Mouse (Mus musculus) CH12.LX (cell line): ENCODE results near the gene Olfr651. TPM values are rescaled to one million over a fixed set of nuclear protein-coding genes. Genes with fewer than 3 reads are reported as not detected.
A peak's percentile ranks its signal among the peaks of the same experiment; 100 is the strongest.

Experiments used
- DNase-seq: peaks from one replicate; pipeline ENCODE4 v3.0.0-alpha.2; 2013; ENCODE audit errors: extremely low read depth
- H3K27ac ChIP-seq: 2 replicates; pipeline ENCODE4 v1.5.1; 2012; ENCODE audit warnings: low read depth, mild to moderate bottlenecking, control low read depth, moderate library complexity; ENCODE audit not compliant: insufficient read depth
- H3K27me3 ChIP-seq: replicated peaks from 2 replicates; pipeline ENCODE3; 2012; ENCODE audit warnings: inconsistent platforms
- H3K36me3 ChIP-seq, 2 experiments: replicated peaks in 1 of 2; 2 replicates each; pipeline versions ENCODE3 to v1.6.1; 2012; ENCODE audit warnings: inconsistent platforms in 1 of 2, low read length in 1 of 2, mild to moderate bottlenecking in 1 of 2, mixed read lengths in 1 of 2, moderate library complexity in 1 of 2; ENCODE audit not compliant: control insufficient read depth in 1 of 2, insufficient read depth in 1 of 2
- H3K4me1 ChIP-seq, 2 experiments: 2 replicates each; pipeline ENCODE4 v1.6.1; 2012; ENCODE audit warnings: inconsistent platforms in 1 of 2, moderate library complexity in 1 of 2; ENCODE audit not compliant: insufficient read depth in 2 of 2, control insufficient read depth in 1 of 2
- H3K4me2 ChIP-seq: 2 replicates; pipeline ENCODE4 v1.6.1; 2012; ENCODE audit warnings: low read depth, mild to moderate bottlenecking, control low read depth; ENCODE audit not compliant: poor library complexity, insufficient read depth, severe bottlenecking
- H3K4me3 ChIP-seq, 3 experiments: fragments of 150-350 bp in 1 of 3; sonication (generic) in 1 of 3; replicated peaks in 1 of 3; 2 replicates each; pipeline versions ENCODE3 to v1.5.1; 2011 to 2012; ENCODE audit warnings: low read depth in 2 of 3, low read length in 2 of 3, mild to moderate bottlenecking in 2 of 3, moderate library complexity in 2 of 3, control low read depth in 1 of 3, improper control_type of control experiment in 1 of 3, inconsistent platforms in 1 of 3, mixed read lengths in 1 of 3; ENCODE audit not compliant: poor library complexity in 1 of 3
- H3K79me2 ChIP-seq: replicated peaks from 2 replicates; pipeline ENCODE4 v1.6.1; 2012; ENCODE audit warnings: mild to moderate bottlenecking, moderate library complexity; ENCODE audit not compliant: control insufficient read depth, poor library complexity, insufficient read depth, severe bottlenecking; ENCODE audit errors: extremely low read depth
- H3K9ac ChIP-seq: 2 replicates; pipeline ENCODE4 v1.6.1; 2012; ENCODE audit warnings: low read depth, mild to moderate bottlenecking, control low read depth, moderate library complexity; ENCODE audit not compliant: insufficient read depth
- H3K9me3 ChIP-seq: replicated peaks from 2 replicates; pipeline ENCODE3; 2012; ENCODE audit warnings: low read length, inconsistent platforms, mixed read lengths
- BHLHE40 ChIP-seq: IDR thresholded peaks from 2 replicates; pipeline ENCODE4 v1.6.1; 2011; ENCODE audit warnings: mild to moderate bottlenecking, low read depth, low read length, improper control_type of control experiment
- CTCF ChIP-seq, 2 experiments: IDR thresholded peaks in 1 of 2; conservative IDR thresholded peaks in 1 of 2; 2 replicates each; pipeline ENCODE4 v1.5.1; 2011 to 2012; ENCODE audit warnings: low read depth in 2 of 2, low read length in 2 of 2, improper control_type of control experiment in 1 of 2, inconsistent platforms in 1 of 2, mild to moderate bottlenecking in 1 of 2, moderate library complexity in 1 of 2
- E2F4 ChIP-seq: IDR thresholded peaks from 2 replicates; pipeline ENCODE4 v1.6.1; 2011; ENCODE audit warnings: low read depth, low read length, improper control_type of control experiment; ENCODE audit not compliant: insufficient replicate concordance
- ELF1 ChIP-seq: IDR thresholded peaks from 2 replicates; pipeline ENCODE4 v1.6.1; 2014; ENCODE audit warnings: low read depth, mild to moderate bottlenecking, inconsistent platforms, low read length, improper control_type of control experiment
- ETS1 ChIP-seq: conservative IDR thresholded peaks from 2 replicates; pipeline ENCODE4 v1.6.1; 2012; ENCODE audit warnings: low read depth, mild to moderate bottlenecking, inconsistent platforms, low read length, improper control_type of control experiment, moderate library complexity
- MAX ChIP-seq: IDR thresholded peaks from 2 replicates; pipeline ENCODE4 v1.6.1; 2011; ENCODE audit warnings: low read length, improper control_type of control experiment
- MYC ChIP-seq: IDR thresholded peaks from 2 replicates; pipeline ENCODE4 v1.6.1; 2011; ENCODE audit warnings: low read depth, mild to moderate bottlenecking, improper control_type of control experiment, low read length
- PAX5 ChIP-seq: IDR thresholded peaks from 2 replicates; pipeline ENCODE4 v1.6.1; 2012; ENCODE audit warnings: low read length, inconsistent platforms, mixed read lengths
- POLR2A ChIP-seq: IDR thresholded peaks from 2 replicates; pipeline ENCODE4 v1.6.1; 2011; ENCODE audit warnings: low read depth, mild to moderate bottlenecking, improper control_type of control experiment, low read length
- RAD21 ChIP-seq: IDR thresholded peaks from 2 replicates; pipeline ENCODE4 v1.6.1; 2011; ENCODE audit warnings: low read depth, mild to moderate bottlenecking, low read length, improper control_type of control experiment, moderate library complexity
- SIN3A ChIP-seq: IDR thresholded peaks from 2 replicates; pipeline ENCODE4 v1.6.1; 2012; ENCODE audit warnings: low read length, improper control_type of control experiment, inconsistent platforms
- SMC3 ChIP-seq: IDR thresholded peaks from 2 replicates; pipeline ENCODE4 v1.6.1; 2011; ENCODE audit warnings: low read depth, low read length, improper control_type of control experiment
- TCF12 ChIP-seq: IDR thresholded peaks from 2 replicates; pipeline ENCODE4 v1.6.1; 2014; ENCODE audit warnings: low read depth, mild to moderate bottlenecking, inconsistent platforms, low read length, improper control_type of control experiment
- USF1 ChIP-seq: IDR thresholded peaks from 2 replicates; pipeline ENCODE4 v1.6.1; 2014; ENCODE audit warnings: low read depth, mild to moderate bottlenecking, inconsistent platforms, low read length, improper control_type of control experiment
- ZKSCAN1 ChIP-seq: IDR thresholded peaks from 2 replicates; pipeline ENCODE4 v1.6.1; 2012; ENCODE audit warnings: low read depth, inconsistent platforms, low read length, improper control_type of control experiment, borderline replicate concordance
- dilution Hi-C: fragments of 300-500 bp; cut with MboI; formaldehyde crosslinking; loops from 2 replicates; pipeline ENCODE4 v1.14.3; 2020; ENCODE audit warnings: low sequenced_read_pairs; ENCODE audit not compliant: extremely low pct_unique_long_range_greater_than_20kb, extremely low pct_ligation_motif_present
- in situ Hi-C: fragments of 300-500 bp; cut with MboI; formaldehyde crosslinking; loops from 3 replicates; pipeline ENCODE4 v1.14.3; 2019; ENCODE audit warnings: low sequenced_read_pairs, low pct_ligation_motif_present, low pct_unique_long_range_greater_than_20kb, mixed read lengths
- polyA plus RNA-seq: library from polyadenylated mRNA; unstranded; fragments of >175 nt; gene quantifications from 2 replicates; pipeline ENCODE4 v1.2.1, GENCODE M21; 2012; ENCODE audit warnings: low read depth; ENCODE audit not compliant: insufficient read length
- total RNA-seq, 2 experiments: library from RNA; depleted of rRNA; stranded (reverse); fragments of 300-350 nt in 1 of 2; fragments of >200 nt in 1 of 2; gene quantifications; 2 replicates each; pipeline ENCODE4 v1.2.3; 2012 to 2014

Olfr651 gene
- total and polyA plus RNA-seq, 3 experiments: not detected

DNA sequence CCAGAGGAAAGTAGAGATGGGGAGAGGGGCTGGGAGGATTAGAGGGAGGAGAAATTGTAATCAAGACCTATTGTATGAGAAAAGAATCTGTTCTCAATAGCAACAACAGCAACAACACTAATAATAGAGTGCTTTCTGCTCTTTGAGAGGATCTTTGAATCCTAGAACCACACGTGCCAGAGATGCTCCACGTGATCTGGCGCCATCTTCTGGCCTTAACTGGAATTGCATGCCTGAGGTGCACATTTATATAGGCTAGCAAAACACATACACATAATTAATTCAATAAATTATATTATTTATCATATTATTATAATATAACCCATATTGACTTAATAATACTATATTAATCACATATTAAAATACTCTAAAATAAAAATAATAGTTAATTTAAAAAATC is 53.2 kb downstream of the Olfr651 start:
- Histone ChIP-seq H3K9ac (no peak overlapping the region), H3K4me2 (no peak overlapping the region), H3K27ac (no peak overlapping the region), H3K27me3 (no peaks in the 10 kb centered on the region), H3K4me3 (no peak overlapping the region), H3K4me1 (no peaks in the 10 kb centered on the region), H3K9me3 (no peaks in the 10 kb centered on the region), H3K36me3 (no peaks in the 10 kb centered on the region), H3K79me2 (no peaks in the 10 kb centered on the region)
- dilution Hi-C loops: no loop called here
- peak; percentile 70 for DNase-seq
- TF ChIP-seq USF1 (no peak), POLR2A (no peak), MAX (peak; percentile 72), SMC3 (peak; percentile 75), ZKSCAN1 (no peak), MYC (peak; percentile 84), SIN3A (no peak), ETS1 (no peak), PAX5 (no peak), E2F4 (no peak), CTCF (conservative IDR thresholded peaks at IDR 0.05 in 1 of 2, IDR thresholded peaks at IDR 0.05 in 1 of 2; ENCODE audit: low read depth in 2 of 2, low read length in 2 of 2) (peak; percentile 82 to 96), TCF12 (no peak), RAD21 (peak; percentile 80), ELF1 (no peak), BHLHE40 (peak; percentile 98)
- TF ChIP-seq, all 38 proteins: peak for 6
- in situ Hi-C loops: no loop called here

Other genes starting within 250 kb of the Olfr651 start
- 11.3 and 14.6 TPM in 2 replicates for gene Trim12a, start 234.7 kb upstream of the Olfr651 start, total RNA-seq (2012; rRNA removed)
- 18.3 and 20.5 TPM in 2 replicates for gene Trim12a, start 234.7 kb upstream of the Olfr651 start, total RNA-seq (2014; rRNA removed)
- 33.4 and 36.6 TPM in 2 replicates for gene Trim12a, start 234.7 kb upstream of the Olfr651 start, polyA plus RNA-seq
- gene Trim34b, start 220.7 kb upstream of the Olfr651 start, total RNA-seq (2012; rRNA removed): not detected in 2 replicates
- 0.22 TPM in 1 of 2 replicates, not detected in the other for gene Trim34b, start 220.7 kb upstream of the Olfr651 start, total RNA-seq (2014; rRNA removed)
- not detected in 2 replicates for gene Trim34b, start 220.7 kb upstream of the Olfr651 start, polyA plus RNA-seq
- 8.1 and 9.9 TPM in 2 replicates for gene Trim12c, start 196.8 kb upstream of the Olfr651 start, total RNA-seq (2012; rRNA removed)
- gene Trim12c, start 196.8 kb upstream of the Olfr651 start, total RNA-seq (2014; rRNA removed): 17.7 and 19.1 TPM in 2 replicates
- 16.7 and 17.7 TPM in 2 replicates for gene Trim12c, start 196.8 kb upstream of the Olfr651 start, polyA plus RNA-seq
- gene Trim30b, start 180.2 kb upstream of the Olfr651 start, total RNA-seq (2012; rRNA removed): 0.97 and 1.1 TPM in 2 replicates
- gene Trim30b, start 180.2 kb upstream of the Olfr651 start, total RNA-seq (2014; rRNA removed): 4.4 and 5.6 TPM in 2 replicates
- 4.6 and 5.3 TPM in 2 replicates for gene Trim30b, start 180.2 kb upstream of the Olfr651 start, polyA plus RNA-seq
- gene Trim30c, start 149.3 kb upstream of the Olfr651 start, total RNA-seq (2012; rRNA removed): not detected in 2 replicates
- 0.12 TPM in 1 of 2 replicates, not detected in the other for gene Trim30c, start 149.3 kb upstream of the Olfr651 start, total RNA-seq (2014; rRNA removed)
- gene Trim30c, start 149.3 kb upstream of the Olfr651 start, polyA plus RNA-seq: 0.18 TPM in 1 of 2 replicates, not detected in the other
- gene Trim30a, start 84.9 kb upstream of the Olfr651 start, total RNA-seq (2012; rRNA removed): 14.1 and 17.1 TPM in 2 replicates
- gene Trim30a, start 84.9 kb upstream of the Olfr651 start, total RNA-seq (2014; rRNA removed): 41.6 and 48.3 TPM in 2 replicates
- gene Trim30a, start 84.9 kb upstream of the Olfr651 start, polyA plus RNA-seq: 35.2 and 36.7 TPM in 2 replicates
- gene Trim30d, start 42.3 kb upstream of the Olfr651 start, total RNA-seq (2012; rRNA removed): 7.8 and 8.3 TPM in 2 replicates
- 17.3 and 20.0 TPM in 2 replicates for gene Trim30d, start 42.3 kb upstream of the Olfr651 start, total RNA-seq (2014; rRNA removed)
- 15.4 and 15.6 TPM in 2 replicates for gene Trim30d, start 42.3 kb upstream of the Olfr651 start, polyA plus RNA-seq
- not detected in 2 replicates for gene Olfr652, start 10.8 kb downstream of the Olfr651 start, total RNA-seq (2012; rRNA removed)
- gene Olfr652, start 10.8 kb downstream of the Olfr651 start, total RNA-seq (2014; rRNA removed): not detected in 2 replicates
- gene Olfr652, start 10.8 kb downstream of the Olfr651 start, polyA plus RNA-seq: not detected in 2 replicates
- not detected in 2 replicates for gene Olfr653, start 27.2 kb downstream of the Olfr651 start, total RNA-seq (2012; rRNA removed)
- gene Olfr653, start 27.2 kb downstream of the Olfr651 start, total RNA-seq (2014; rRNA removed): not detected in 2 replicates
- not detected in 2 replicates for gene Olfr653, start 27.2 kb downstream of the Olfr651 start, polyA plus RNA-seq
- gene Olfr654, start 36.9 kb downstream of the Olfr651 start, total RNA-seq (2012; rRNA removed): not detected in 2 replicates
- gene Olfr654, start 36.9 kb downstream of the Olfr651 start, total RNA-seq (2014; rRNA removed): not detected in 2 replicates
- gene Olfr654, start 36.9 kb downstream of the Olfr651 start, polyA plus RNA-seq: not detected in 2 replicates
- not detected in 2 replicates for gene Olfr655, start 51.6 kb downstream of the Olfr651 start, total RNA-seq (2012; rRNA removed)
- not detected in 2 replicates for gene Olfr655, start 51.6 kb downstream of the Olfr651 start, total RNA-seq (2014; rRNA removed)
- gene Olfr655, start 51.6 kb downstream of the Olfr651 start, polyA plus RNA-seq: 0.76 and 0.80 TPM in 2 replicates
- not detected in 2 replicates for gene Olfr656, start 63.8 kb downstream of the Olfr651 start, total RNA-seq (2012; rRNA removed)
- gene Olfr656, start 63.8 kb downstream of the Olfr651 start, total RNA-seq (2014; rRNA removed): not detected in 2 replicates
- gene Olfr656, start 63.8 kb downstream of the Olfr651 start, polyA plus RNA-seq: not detected in 2 replicates
- not detected in 2 replicates for gene Olfr657, start 74.7 kb downstream of the Olfr651 start, total RNA-seq (2012; rRNA removed)
- gene Olfr657, start 74.7 kb downstream of the Olfr651 start, total RNA-seq (2014; rRNA removed): not detected in 2 replicates
- gene Olfr657, start 74.7 kb downstream of the Olfr651 start, polyA plus RNA-seq: not detected in 2 replicates
- gene Olfr658, start 97.2 kb downstream of the Olfr651 start, total RNA-seq (2012; rRNA removed): not detected in 2 replicates
- not detected in 2 replicates for gene Olfr658, start 97.2 kb downstream of the Olfr651 start, total RNA-seq (2014; rRNA removed)
- not detected in 2 replicates for gene Olfr658, start 97.2 kb downstream of the Olfr651 start, polyA plus RNA-seq
- not detected in 2 replicates for gene Olfr659, start 116.6 kb downstream of the Olfr651 start, total RNA-seq (2012; rRNA removed)
- gene Olfr659, start 116.6 kb downstream of the Olfr651 start, total RNA-seq (2014; rRNA removed): not detected in 2 replicates
- not detected in 2 replicates for gene Olfr659, start 116.6 kb downstream of the Olfr651 start, polyA plus RNA-seq
- not detected in 2 replicates for gene Olfr661, start 136.4 kb downstream of the Olfr651 start, total RNA-seq (2012; rRNA removed)
- not detected in 2 replicates for gene Olfr661, start 136.4 kb downstream of the Olfr651 start, total RNA-seq (2014; rRNA removed)
- not detected in 2 replicates for gene Olfr661, start 136.4 kb downstream of the Olfr651 start, polyA plus RNA-seq
- gene Usp17le, start 227.3 kb downstream of the Olfr651 start, total RNA-seq (2012; rRNA removed): 0.08 TPM in 1 of 2 replicates, not detected in the other
- gene Usp17le, start 227.3 kb downstream of the Olfr651 start, total RNA-seq (2014; rRNA removed): not detected in 2 replicates
- gene Usp17le, start 227.3 kb downstream of the Olfr651 start, polyA plus RNA-seq: not detected in 2 replicates